Mouse (Mus musculus) forebrain, embryonic 15.5 days (tissue): ENCODE results near the gene Sp9. TPM values are rescaled to one million over a fixed set of nuclear protein-coding genes. Genes with fewer than 3 reads are reported as not detected.

ENCODE experiments used
- ATAC-seq: fragments of 200-750 bp; cut with Nextera tagmentation; replicated peaks from 2 replicates; pipeline ENCODE4 v1.8.0; 2017; ENCODE audit warnings: mild to moderate bottlenecking, moderate TSS enrichment, moderate library complexity
- H3K27ac ChIP-seq: fragments of 300-500 bp; sonication (generic); replicated peaks from 2 replicates; pipeline ENCODE4 v1.5.1; 2015; ENCODE audit warnings: mild to moderate bottlenecking, inconsistent platforms
- H3K27me3 ChIP-seq: fragments of 300-500 bp; sonication (generic); 2 replicates; pipeline ENCODE4 v1.6.1; 2015; ENCODE audit warnings: inconsistent platforms
- H3K36me3 ChIP-seq: fragments of 300-500 bp; sonication (generic); 2 replicates; pipeline ENCODE4 v1.6.1; 2015; ENCODE audit warnings: mild to moderate bottlenecking, inconsistent platforms
- H3K4me1 ChIP-seq: fragments of 300-500 bp; sonication (generic); 2 replicates; pipeline ENCODE4 v1.6.1; 2015; ENCODE audit warnings: inconsistent platforms
- H3K4me2 ChIP-seq: fragments of 300-500 bp; sonication (generic); replicated peaks from 2 replicates; pipeline ENCODE4 v1.6.1; 2015; ENCODE audit warnings: mild to moderate bottlenecking, inconsistent platforms
- H3K4me3 ChIP-seq: fragments of 300-500 bp; sonication (generic); 2 replicates; pipeline ENCODE4 v1.5.1; 2015; ENCODE audit warnings: mild to moderate bottlenecking, inconsistent platforms
- H3K9ac ChIP-seq: fragments of 300-500 bp; sonication (generic); replicated peaks from 2 replicates; pipeline ENCODE4 v1.6.1; 2015; ENCODE audit warnings: mild to moderate bottlenecking, inconsistent platforms
- H3K9me3 ChIP-seq: fragments of 300-500 bp; sonication (generic); 2 replicates; pipeline ENCODE4 v1.6.1; 2016; ENCODE audit warnings: inconsistent platforms
- whole genome bisulfite sequencing: fragments of 180-500 bp; shearing (Covaris S2); methylation state at CpG from one replicate; pipeline ENCODE4 v1.1.7; 2015; ENCODE audit warnings: mixed read lengths; 5-methylcytosine and 5-hydroxymethylcytosine counted together
- polyA plus RNA-seq: library from polyadenylated mRNA; unstranded; fragments of >200 nt; fragmentation: Nextera tagmentation; extraction: Ambion mirVana; gene quantifications from 2 replicates; pipeline ENCODE4 v1.2.1, GENCODE M21; 2015

The Sp9 gene
- polyA plus RNA-seq, 1 experiment from 2014 or later: 13.5 TPM

DNA sequence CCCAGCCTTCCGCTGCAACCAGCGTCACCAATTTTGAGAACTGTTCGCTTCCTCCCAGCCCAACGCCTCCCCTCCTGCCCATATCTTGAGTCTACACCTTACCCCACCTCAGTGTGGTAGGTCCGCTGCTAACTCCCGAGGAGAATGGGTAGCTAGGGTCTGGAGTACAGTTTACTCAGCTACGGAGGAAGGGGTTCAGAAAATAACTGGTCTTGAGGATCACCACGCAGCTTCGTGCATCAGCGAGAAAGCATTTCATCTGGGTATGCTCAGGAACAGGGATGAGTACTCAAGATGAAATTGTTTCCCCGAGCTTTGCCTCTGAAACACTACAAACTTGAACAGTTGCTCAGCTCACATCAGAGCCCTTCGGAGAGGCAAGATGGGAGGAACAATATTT is 3.4 kb upstream of the Sp9 start:
- Histone ChIP-seq H3K4me3 (peak overlapping the region; percentile 24), H3K27me3 (peaks cover 54% of the 10 kb centered on the region), H3K36me3 (no peaks in the 10 kb centered on the region), H3K4me2 (peak overlapping the region; percentile 33), H3K27ac (peak overlapping the region; percentile 80), H3K4me1 (peaks cover 56% of the 10 kb centered on the region), H3K9me3 (no peaks in the 10 kb centered on the region), H3K9ac (no peak overlapping the region)
- no peak for ATAC-seq
- WGBS: 1% methylated on average over 12 of the region's 12 CpGs

DNA sequence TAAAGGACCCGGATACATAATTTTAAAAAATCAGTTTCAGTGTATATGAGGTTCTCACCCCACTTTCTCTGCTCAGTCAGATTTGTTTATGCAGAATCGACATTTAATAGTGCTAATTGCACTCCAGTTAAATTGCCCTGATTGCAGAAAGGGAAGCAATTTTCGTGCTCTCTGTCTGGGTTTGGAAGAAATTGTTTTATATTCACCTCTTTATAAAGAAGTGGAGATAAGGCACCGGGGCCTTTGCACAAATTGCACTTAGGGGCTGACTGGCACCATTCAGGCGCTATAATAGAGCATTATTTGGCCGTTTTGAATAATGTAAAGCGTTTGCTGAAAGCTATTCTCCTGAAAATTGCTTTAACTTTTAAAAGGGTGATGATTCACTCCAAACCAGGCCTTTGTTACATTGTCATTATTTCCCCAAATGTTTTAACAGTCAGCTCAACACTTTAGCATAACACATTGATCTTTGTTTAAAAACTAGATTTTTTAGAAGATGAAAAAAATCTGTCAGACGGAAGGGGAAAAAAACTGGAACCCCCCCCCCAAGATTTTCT is 2.8 kb upstream of the Sp9 start:
- no peak for ATAC-seq
- Histone ChIP-seq H3K4me3 (no peak overlapping the region), H3K4me2 (0 out of 2 replicates have a peak overlapping the region, but pooled peaks have one; percentile 46), H3K27ac (peak overlapping the region; percentile 57), H3K36me3 (no peaks in the 10 kb centered on the region), H3K4me1 (peaks cover 56% of the 10 kb centered on the region), H3K27me3 (peaks cover 51% of the 10 kb centered on the region), H3K9me3 (no peaks in the 10 kb centered on the region), H3K9ac (no peak overlapping the region)
- WGBS: 4% methylated on average over 8 of the region's 8 CpGs

DNA sequence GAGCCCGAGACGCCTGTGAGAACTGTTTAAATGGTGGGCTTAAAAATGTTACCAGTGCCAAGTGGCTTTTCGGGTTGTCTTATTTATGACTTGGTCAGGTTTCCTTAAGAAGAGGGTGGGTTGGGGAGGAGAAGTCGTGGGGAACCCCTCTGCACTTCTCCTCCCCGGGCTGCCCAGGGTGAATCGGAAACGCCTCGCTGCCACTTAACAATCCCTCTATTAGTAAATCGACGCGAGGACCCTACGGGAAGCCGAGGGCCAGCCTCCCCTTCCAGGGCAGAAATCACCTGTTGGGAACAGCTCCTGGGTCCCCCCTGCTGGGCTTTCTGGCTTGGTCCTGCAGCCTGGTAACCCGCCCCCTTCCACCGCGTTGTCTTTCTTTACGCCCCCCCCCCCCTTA is 2.1 kb upstream of the Sp9 start:
- Histone ChIP-seq H3K4me1 (peaks cover 56% of the 10 kb centered on the region), H3K27me3 (peaks cover 44% of the 10 kb centered on the region), H3K4me3 (peak overlapping the region; percentile 16; the same call in 1 of the 2 replicates), H3K27ac (peak overlapping the region; percentile 85), H3K9ac (0 out of 2 replicates have a peak overlapping the region, but pooled peaks have one; percentile 2), H3K9me3 (no peaks in the 10 kb centered on the region), H3K36me3 (no peaks in the 10 kb centered on the region), H3K4me2 (peak overlapping the region; percentile 46)
- ATAC-seq: no peak
- under 1% methylated on average over 17 of the region's 17 CpGs for WGBS

DNA sequence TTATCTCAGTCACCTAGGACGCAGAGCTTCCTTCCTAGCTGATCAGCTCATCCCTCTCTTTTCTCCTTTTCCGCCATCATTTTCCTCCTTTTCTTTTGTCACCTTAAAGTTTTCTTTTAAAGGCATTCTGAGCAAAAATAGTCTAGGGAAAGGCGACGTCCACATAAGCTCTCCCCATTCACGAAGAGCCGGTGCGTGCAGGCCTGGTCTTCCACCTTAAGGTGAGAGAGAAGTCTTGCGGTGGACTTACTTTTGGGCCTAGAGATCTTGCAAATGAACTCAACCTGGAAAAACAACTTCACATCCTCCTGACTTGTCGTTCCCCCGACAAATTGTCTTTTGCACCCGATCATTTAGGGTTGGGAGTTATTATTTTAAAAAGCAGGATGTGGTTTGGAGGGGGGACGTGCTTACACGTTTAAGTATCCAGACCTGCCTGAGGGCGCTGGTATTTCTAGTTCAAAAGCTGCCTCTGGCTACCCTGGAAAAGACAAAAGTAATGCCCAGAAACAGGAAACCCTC is 1.6 kb upstream of the Sp9 start:
- 3% methylated on average over 14 of the region's 14 CpGs for WGBS
- H3K9me3 ChIP-seq: no peaks in the 10 kb centered on the region
- H3K4me2 ChIP-seq: peak overlapping the region; percentile 46
- no peaks in the 10 kb centered on the region for H3K36me3 ChIP-seq
- peaks cover 54% of the 10 kb centered on the region for H3K4me1 ChIP-seq
- H3K27ac ChIP-seq: peak overlapping the region; percentile 85
- H3K27me3 ChIP-seq: peaks cover 40% of the 10 kb centered on the region
- H3K4me3 ChIP-seq: peak overlapping the region; percentile 51
- H3K9ac ChIP-seq: no peak overlapping the region
- ATAC-seq: no peak

DNA sequence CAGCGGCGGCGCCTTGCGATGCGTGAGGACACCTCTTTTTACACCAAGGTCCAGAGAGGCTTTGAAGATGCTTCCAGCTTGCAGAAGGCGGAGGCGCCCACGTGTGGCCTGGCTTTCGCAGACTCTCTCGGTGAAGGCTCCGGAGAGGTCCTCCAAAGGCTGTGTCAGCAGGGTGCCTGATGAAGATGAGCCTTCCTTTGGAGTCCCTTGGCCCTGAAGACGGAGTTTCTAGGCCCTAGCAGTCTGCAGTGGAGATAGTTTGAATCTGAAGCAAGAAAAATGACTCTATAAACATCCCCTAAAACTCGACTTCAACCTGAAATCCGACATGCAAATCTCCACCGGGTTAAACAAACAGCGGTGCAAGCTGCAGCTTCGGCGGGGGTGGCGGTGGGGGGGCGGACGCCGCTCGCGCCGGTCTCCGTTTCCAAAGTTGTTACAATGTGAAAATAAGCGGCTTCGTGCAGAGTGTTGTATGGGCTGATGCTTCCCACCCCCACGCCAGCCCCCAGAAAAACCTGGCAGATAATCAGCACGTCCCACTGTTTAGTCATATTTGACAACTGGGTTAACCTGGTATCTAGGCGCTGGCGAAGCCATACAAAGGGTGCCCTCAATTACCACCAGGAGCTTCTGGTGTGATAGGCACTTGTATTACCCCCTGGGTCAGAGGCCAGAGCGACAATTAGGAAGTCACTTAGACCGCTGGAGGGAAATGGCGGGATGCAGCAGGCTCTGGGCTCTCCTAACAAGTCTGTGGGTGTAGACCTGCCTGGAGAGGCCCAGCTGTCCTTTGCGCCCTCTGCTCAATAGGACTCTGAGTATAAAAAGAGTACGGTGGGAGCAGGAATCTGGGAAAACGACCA is 899 bp upstream of the Sp9 start:
- WGBS: under 1% methylated on average over 38 of the region's 38 CpGs
- Histone ChIP-seq H3K27ac (peak overlapping the region; percentile 85), H3K9ac (no peak overlapping the region), H3K9me3 (no peaks in the 10 kb centered on the region), H3K27me3 (peaks cover 35% of the 10 kb centered on the region), H3K4me1 (peaks cover 54% of the 10 kb centered on the region), H3K36me3 (no peaks in the 10 kb centered on the region), H3K4me2 (peak overlapping the region; percentile 46), H3K4me3 (peak overlapping the region; percentile 51)
- no peak for ATAC-seq

DNA sequence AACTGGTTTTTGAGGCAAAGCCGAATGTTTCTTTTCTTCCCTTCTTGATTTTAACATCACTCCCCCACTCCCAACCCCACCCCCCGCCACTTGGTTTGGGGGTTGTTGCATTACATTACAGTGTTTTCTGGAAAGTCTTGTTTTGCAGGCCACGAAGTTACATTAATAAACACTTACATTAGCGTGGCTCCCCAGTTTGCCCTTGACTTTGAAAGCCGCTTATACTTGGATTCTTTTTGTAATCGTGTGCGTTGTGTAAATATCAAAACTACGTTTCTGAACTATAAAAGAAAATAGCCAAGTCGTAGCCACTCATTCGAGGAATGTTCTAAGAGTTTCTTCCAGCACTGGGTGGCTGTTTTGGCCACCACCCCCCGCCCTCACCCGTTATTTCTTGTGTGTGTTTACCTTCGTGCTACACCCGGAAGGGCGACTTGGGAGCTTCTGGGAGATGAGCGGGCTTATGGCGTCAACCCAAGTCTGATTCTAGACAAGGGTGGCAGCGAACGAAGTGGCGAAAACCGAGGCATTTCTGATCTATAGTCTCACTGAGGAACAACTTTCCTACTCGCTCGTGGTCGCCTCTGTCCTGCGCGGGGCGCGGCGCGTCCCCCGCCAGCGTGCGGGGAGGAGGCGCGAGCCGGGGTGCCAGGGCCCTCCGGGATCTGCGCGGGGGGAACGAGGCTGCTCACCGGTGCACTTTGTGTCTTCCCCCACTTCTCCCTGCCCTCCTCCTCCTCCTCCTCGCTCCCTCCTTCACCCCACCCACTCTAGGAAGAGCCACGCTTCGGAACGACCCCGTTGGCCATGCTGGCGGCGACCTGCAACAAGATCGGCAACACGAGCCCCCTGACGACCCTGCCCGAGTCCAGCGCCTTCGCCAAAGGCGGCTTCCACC is 875 bp downstream of the Sp9 start:
- no peak for ATAC-seq
- Histone ChIP-seq H3K27me3 (peaks cover 28% of the 10 kb centered on the region), H3K9ac (peak overlapping the region; percentile 51)

DNA sequence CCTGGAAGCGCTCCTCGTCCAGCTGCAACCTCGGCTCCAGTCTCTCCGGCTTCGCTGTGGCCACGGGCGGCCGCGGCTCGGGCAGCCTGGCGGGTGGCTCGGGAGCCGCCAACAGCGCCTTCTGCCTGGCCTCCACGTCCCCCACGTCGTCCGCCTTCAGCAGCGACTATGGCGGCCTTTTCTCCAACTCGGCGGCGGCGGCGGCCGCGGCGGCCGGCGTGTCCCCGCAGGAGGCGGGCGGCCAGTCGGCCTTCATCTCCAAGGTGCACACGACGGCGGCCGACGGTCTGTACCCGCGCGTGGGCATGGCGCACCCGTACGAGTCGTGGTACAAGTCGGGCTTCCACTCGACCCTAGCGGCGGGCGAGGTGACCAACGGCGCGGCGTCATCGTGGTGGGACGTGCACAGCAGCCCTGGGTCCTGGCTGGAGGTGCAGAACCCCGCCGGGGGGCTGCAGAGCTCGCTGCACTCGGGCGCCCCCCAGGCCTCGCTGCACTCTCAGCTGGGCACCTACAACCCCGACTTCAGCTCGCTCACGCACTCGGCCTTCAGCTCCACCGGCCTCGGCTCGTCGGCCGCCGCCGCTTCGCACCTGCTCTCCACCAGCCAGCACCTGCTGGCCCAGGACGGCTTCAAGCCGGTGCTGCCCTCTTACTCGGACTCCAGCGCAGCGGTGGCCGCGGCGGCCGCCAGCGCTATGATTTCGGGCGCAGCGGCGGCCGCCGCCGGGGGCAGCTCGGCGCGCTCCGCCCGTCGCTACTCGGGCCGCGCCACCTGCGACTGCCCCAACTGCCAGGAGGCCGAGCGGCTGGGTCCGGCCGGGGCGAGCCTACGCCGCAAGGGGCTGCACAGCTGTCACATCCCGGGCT is 1.8 kb downstream of the Sp9 start:
- no peaks in the 10 kb centered on the region for H3K9me3 ChIP-seq
- no peaks in the 10 kb centered on the region for H3K36me3 ChIP-seq
- H3K27me3 ChIP-seq: peaks cover 27% of the 10 kb centered on the region
- H3K9ac ChIP-seq: peak overlapping the region; percentile 51
- peak overlapping the region; percentile 46 for H3K4me2 ChIP-seq
- peak overlapping the region; percentile 51 for H3K4me3 ChIP-seq
- peaks cover 55% of the 10 kb centered on the region for H3K4me1 ChIP-seq
- ATAC-seq: 0 out of 2 replicates have a peak, but pooled peaks have one; percentile 11
- H3K27ac ChIP-seq: peak overlapping the region; percentile 85
- whole genome bisulfite sequencing: under 1% methylated on average over 104 of the region's 110 CpGs

More for the DNA sequence above, 875 bp downstream of the Sp9 start:
- Histone ChIP-seq H3K27ac (peak overlapping the region; percentile 85), H3K36me3 (no peaks in the 10 kb centered on the region), H3K4me3 (peak overlapping the region; percentile 51), H3K4me1 (peaks cover 57% of the 10 kb centered on the region), H3K4me2 (peak overlapping the region; percentile 46), H3K9me3 (no peaks in the 10 kb centered on the region)
- under 1% methylated on average over 55 of the region's 55 CpGs for WGBS

DNA sequence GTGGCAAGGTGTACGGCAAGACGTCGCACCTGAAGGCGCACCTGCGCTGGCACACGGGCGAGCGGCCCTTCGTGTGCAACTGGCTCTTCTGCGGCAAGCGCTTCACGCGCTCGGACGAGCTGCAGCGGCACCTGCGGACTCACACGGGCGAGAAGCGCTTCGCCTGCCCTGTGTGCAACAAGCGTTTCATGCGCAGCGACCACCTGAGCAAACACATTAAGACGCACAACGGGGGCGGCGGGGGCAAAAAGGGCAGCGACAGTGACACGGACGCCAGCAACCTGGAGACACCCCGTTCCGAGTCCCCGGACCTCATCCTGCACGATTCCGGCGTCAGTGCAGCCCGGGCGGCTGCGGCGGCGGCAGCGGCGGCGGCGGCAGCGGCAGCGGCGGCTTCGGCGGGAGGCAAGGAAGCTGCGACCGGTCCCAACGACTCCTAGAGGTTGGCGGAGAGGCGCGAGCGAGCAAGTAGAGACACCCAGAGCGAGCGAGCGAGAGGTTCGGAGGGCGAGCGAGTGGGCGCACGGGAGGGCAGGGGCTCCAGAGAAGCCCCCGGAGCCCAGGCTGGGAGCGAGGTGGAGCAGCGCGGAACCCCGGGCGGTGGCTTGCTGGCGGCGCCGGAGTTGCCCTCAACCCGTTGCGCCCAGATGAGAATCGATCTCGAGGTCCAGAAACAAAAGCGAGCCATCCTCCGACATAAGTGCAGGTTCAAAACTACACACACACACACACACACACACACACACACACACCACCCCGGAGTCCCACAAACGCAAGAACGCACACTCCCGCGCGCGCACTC is 2.6 kb downstream of the Sp9 start:
- Histone ChIP-seq H3K9me3 (no peaks in the 10 kb centered on the region), H3K4me1 (peaks cover 62% of the 10 kb centered on the region), H3K27me3 (peaks cover 23% of the 10 kb centered on the region), H3K4me2 (peak overlapping the region; percentile 46), H3K27ac (peak overlapping the region; percentile 85), H3K36me3 (no peaks in the 10 kb centered on the region), H3K9ac (peak overlapping the region; percentile 51), H3K4me3 (peak overlapping the region; percentile 51)
- ATAC-seq: no peak
- under 1% methylated on average over 88 of the region's 88 CpGs for WGBS

DNA sequence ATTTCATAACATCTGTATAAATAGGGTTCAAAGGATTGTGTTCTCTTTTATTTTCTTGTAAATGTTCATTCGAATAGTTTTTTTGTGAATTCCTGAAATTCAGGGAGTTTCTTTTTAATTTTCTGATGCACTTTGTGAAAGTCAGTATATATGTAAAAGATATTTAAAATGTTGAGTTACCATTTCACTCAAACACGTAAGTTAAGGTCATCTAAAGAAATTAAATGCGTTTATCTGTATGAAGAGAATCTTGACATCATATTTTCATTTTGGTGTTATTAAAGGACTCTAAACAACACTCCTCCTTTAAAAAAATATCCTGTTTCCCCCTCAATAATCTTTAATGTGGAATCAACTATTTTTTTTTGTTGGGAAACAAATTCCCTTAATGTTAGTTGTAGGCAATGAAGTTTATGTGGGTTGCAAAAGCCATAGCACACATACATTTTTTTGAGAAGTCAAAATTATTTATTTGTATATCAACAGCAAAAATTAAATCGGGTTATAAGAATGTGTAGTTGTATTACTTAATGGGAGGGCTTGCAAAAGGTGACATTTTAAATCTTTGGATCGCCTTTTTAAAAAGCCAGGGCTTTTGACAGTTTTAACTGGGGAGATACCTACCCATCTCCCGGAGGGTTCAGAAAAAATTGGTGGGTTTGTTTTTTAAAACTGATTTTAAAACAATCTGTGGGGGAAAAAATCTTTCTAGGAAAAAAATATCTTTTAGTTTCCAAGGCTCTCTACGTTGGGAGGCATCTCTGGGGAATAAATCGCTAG is 3.7 kb downstream of the Sp9 start:
- H3K9me3 ChIP-seq: no peaks in the 10 kb centered on the region
- 0 out of 2 replicates have a peak overlapping the region, but pooled peaks have one; percentile 37 for H3K4me2 ChIP-seq
- H3K4me1 ChIP-seq: peaks cover 65% of the 10 kb centered on the region
- H3K4me3 ChIP-seq: peak overlapping the region; percentile 51
- peaks cover 26% of the 10 kb centered on the region for H3K27me3 ChIP-seq
- H3K9ac ChIP-seq: no peak overlapping the region
- no peak for ATAC-seq
- WGBS: 9% methylated on average over 8 of the region's 8 CpGs
- peak overlapping the region; percentile 85 for H3K27ac ChIP-seq
- no peaks in the 10 kb centered on the region for H3K36me3 ChIP-seq

DNA sequence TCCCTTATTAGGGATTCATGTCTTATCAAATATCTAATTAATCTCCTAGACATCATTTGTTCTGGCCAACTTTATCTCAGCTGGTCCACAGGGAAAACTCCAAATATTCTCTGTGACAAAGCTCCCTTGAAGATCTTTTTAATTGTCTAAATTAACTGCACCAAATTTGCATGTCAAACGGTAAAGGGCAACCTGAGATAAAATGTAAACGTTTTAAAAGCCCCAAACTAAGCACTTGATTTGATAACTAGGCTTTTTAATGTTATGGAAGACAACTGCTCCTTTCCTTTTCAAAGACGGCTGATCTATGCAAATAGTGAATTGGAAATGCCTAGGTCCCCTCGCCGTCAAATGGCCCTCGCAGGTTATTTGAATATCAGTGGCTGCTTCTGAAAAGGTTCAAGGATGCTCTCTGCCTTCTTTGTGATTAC is 4.4 kb downstream of the Sp9 start:
- peak overlapping the region; percentile 85 for H3K27ac ChIP-seq
- under 1% methylated on average over 6 of the region's 6 CpGs for WGBS
- peak overlapping the region; percentile 16; the same call in 1 of the 2 replicates for H3K9ac ChIP-seq
- peaks cover 67% of the 10 kb centered on the region for H3K4me1 ChIP-seq
- H3K9me3 ChIP-seq: no peaks in the 10 kb centered on the region
- no peak for ATAC-seq
- H3K27me3 ChIP-seq: peaks cover 28% of the 10 kb centered on the region
- no peaks in the 10 kb centered on the region for H3K36me3 ChIP-seq
- H3K4me3 ChIP-seq: peak overlapping the region; percentile 35
- H3K4me2 ChIP-seq: peak overlapping the region; percentile 37; the same call in 1 of the 2 replicates
